Mouse (Mus musculus) liver, embryonic 14.5 days (tissue): Measurements from ENCODE around the gene Lipe. TPM values are rescaled to one million over a fixed set of nuclear protein-coding genes. Genes with fewer than 3 reads are reported as not detected.

Experiments
- ATAC-seq: fragments of 200-750 bp; cut with Nextera tagmentation; 2 replicates; pipeline ENCODE4 v1.8.0; 2017; ENCODE audit warnings: moderate number of reproducible peaks, mild to moderate bottlenecking, moderate library complexity; ENCODE audit not compliant: insufficient read depth
- DNase-seq, 3 experiments: peaks; one replicate each; pipeline ENCODE4 v3.0.0-alpha.2; 2012 to 2013; ENCODE audit warnings: low read depth in 3 of 3, low spot score in 3 of 3
- H3K27ac ChIP-seq: fragments of 300-500 bp; sonication (generic); 2 replicates; pipeline ENCODE4 v1.5.1; 2014; ENCODE audit warnings: moderate library complexity, mild to moderate bottlenecking, control low read depth, inconsistent platforms
- H3K27me3 ChIP-seq: fragments of 300-500 bp; sonication (generic); 2 replicates; pipeline ENCODE4 v1.6.1; 2014; ENCODE audit warnings: mild to moderate bottlenecking, low read length, moderate library complexity; ENCODE audit not compliant: control insufficient read depth, insufficient read depth
- H3K36me3 ChIP-seq: fragments of 300-500 bp; sonication (generic); replicated peaks from 2 replicates; pipeline ENCODE4 v1.6.1; 2014; ENCODE audit warnings: low read depth; ENCODE audit not compliant: control insufficient read depth, insufficient read depth
- H3K4me1 ChIP-seq, 2 experiments: fragments of 200-500 bp in 1 of 2; fragments of 300-500 bp in 1 of 2; sonication (generic) in 1 of 2; replicated peaks; 2 replicates each; pipeline ENCODE4 v1.6.1; 2012 to 2014; ENCODE audit warnings: antibody characterized with exemption in 1 of 2, inconsistent platforms in 1 of 2, low read length in 1 of 2; ENCODE audit not compliant: control insufficient read depth in 2 of 2, insufficient read depth in 2 of 2
- H3K4me2 ChIP-seq: fragments of 300-500 bp; sonication (generic); 2 replicates; pipeline ENCODE4 v1.6.1; 2014; ENCODE audit warnings: low read depth, mild to moderate bottlenecking, control low read depth, moderate library complexity
- H3K4me3 ChIP-seq, 2 experiments: fragments of 200-500 bp in 1 of 2; fragments of 300-500 bp in 1 of 2; sonication (generic) in 1 of 2; 2 replicates each; pipeline ENCODE4 v1.5.1; 2012 to 2014; ENCODE audit warnings: low read depth in 2 of 2, low read length in 2 of 2, mild to moderate bottlenecking in 2 of 2, control low read depth in 1 of 2, inconsistent platforms in 1 of 2, moderate library complexity in 1 of 2; ENCODE audit not compliant: insufficient read depth in 1 of 2
- H3K9ac ChIP-seq: fragments of 300-500 bp; sonication (generic); replicated peaks from 2 replicates; pipeline ENCODE4 v1.6.1; 2014; ENCODE audit warnings: mild to moderate bottlenecking, control low read depth, moderate library complexity
- H3K9me3 ChIP-seq: fragments of 300-500 bp; sonication (generic); 2 replicates; pipeline ENCODE4 v1.6.1; 2016; ENCODE audit warnings: low read length, mixed read lengths; ENCODE audit not compliant: control insufficient read depth
- CTCF ChIP-seq: IDR thresholded peaks from 2 replicates; pipeline ENCODE4 v1.5.1; 2016; ENCODE audit warnings: antibody characterized with exemption, low read depth, control low read depth
- EP300 ChIP-seq: IDR thresholded peaks from 2 replicates; pipeline ENCODE4 v1.6.1; 2016; ENCODE audit warnings: antibody characterized with exemption, low read depth
- WGBS: fragments of 180-500 bp; shearing (Covaris S2); extraction: QIAGEN DNeasy Blood & Tissue Kit; methylation state at CpG from one replicate; pipeline ENCODE4 v1.1.7; 2014; ENCODE audit not compliant: insufficient replicate concordance; 5-methylcytosine and 5-hydroxymethylcytosine counted together
- polyA plus RNA-seq, 2 experiments: library from polyadenylated mRNA; depleted of rRNA in 1 of 2; stranded (reverse) in 1 of 2; unstranded in 1 of 2; fragments of >200 nt; fragmentation: Nextera tagmentation in 1 of 2; extraction: Ambion mirVana in 1 of 2; gene quantifications; 2 replicates each; pipeline versions ENCODE4 v1.2.1 to v1.2.3; 2012 to 2014

Lipe gene
- polyA plus RNA-seq, 2 experiments, result 0.72 to 2.3 TPM

GRCm38 (mm10) chr7:25369058-25369749 is 29.3 kb downstream of the Lipe start, which contains the start of gene Cnfn:
Cnfn (minus strand) TSS chr7:25369724.
- DNase-seq, result no peak
- Histone ChIP-seq H3K4me3 (no peak within 1 kb of the TSS), H3K9ac (no peak within 1 kb of the TSS), H3K27me3 (peaks cover 34% of the 10 kb centered on the region), H3K9me3 (no peaks in the 10 kb centered on the region), H3K4me1 (no peaks in the 10 kb centered on the region), H3K4me2 (no peak within 1 kb of the TSS), H3K27ac (no peak within 1 kb of the TSS), H3K36me3 (no peaks in the 10 kb centered on the region)
- WGBS, result 43% methylated on average over 12 of the region's 12 CpGs
- no peak for TF ChIP-seq EP300
- TF ChIP-seq CTCF, result no peak
- no peak for ATAC-seq

GRCm38 (mm10) chr7:25368333-25368732 is 30.2 kb downstream of the Lipe start:
- ATAC-seq (no peak), DNase-seq (no peak)
- Histone ChIP-seq H3K4me1 (no peaks in the 10 kb centered on the region), H3K9me3 (no peaks in the 10 kb centered on the region), H3K4me2 (no peak overlapping the region), H3K36me3 (no peaks in the 10 kb centered on the region), H3K27ac (no peak overlapping the region), H3K4me3 (no peak overlapping the region), H3K9ac (no peak overlapping the region), H3K27me3 (peaks cover 34% of the 10 kb centered on the region)
- WGBS, result 28% methylated on average over 12 of the region's 12 CpGs
- no peak for TF ChIP-seq EP300
- TF ChIP-seq CTCF, result no peak

- WGBS, result 4% methylated on average over 33 of the region's 33 CpGs
- H3K9ac ChIP-seq, result no peak overlapping the region
- H3K4me2 ChIP-seq, result no peak overlapping the region
- peaks cover 34% of the 10 kb centered on the region for H3K27me3 ChIP-seq
- H3K4me3 ChIP-seq, result no peak overlapping the region
- H3K27ac ChIP-seq, result no peak overlapping the region
- H3K4me1 ChIP-seq, result no peaks in the 10 kb centered on the region
- DNase-seq (no peak), ATAC-seq (no peak)
- H3K9me3 ChIP-seq, result no peaks in the 10 kb centered on the region
- no peaks in the 10 kb centered on the region for H3K36me3 ChIP-seq
- no peak for TF ChIP-seq EP300
- TF ChIP-seq CTCF, result peak; percentile 39; the same call in 1 of the 2 replicates
Measured at GRCm38 (mm10) chr7:25367632-25368293, 30.7 kb downstream of the Lipe start.

- H3K27me3 ChIP-seq, result peaks cover 34% of the 10 kb centered on the region
- H3K4me1 ChIP-seq, result no peaks in the 10 kb centered on the region
- H3K9ac ChIP-seq, result no peak overlapping the region
- ATAC-seq, result no peak
- no peaks in the 10 kb centered on the region for H3K9me3 ChIP-seq
- H3K36me3 ChIP-seq, result no peaks in the 10 kb centered on the region
- H3K4me3 ChIP-seq, result no peak overlapping the region
- DNase-seq, result no peak
- WGBS, result 46% methylated on average over 13 of the region's 13 CpGs
- TF ChIP-seq EP300 (no peak), CTCF (no peak)
- H3K4me2 ChIP-seq, result no peak overlapping the region
- no peak overlapping the region for H3K27ac ChIP-seq
Measured at GRCm38 (mm10) chr7:25365937-25366625, 32.4 kb downstream of the Lipe start.

GRCm38 (mm10) chr7:25363632-25364031 is 34.9 kb downstream of the Lipe start:
- ATAC-seq (no peak), DNase-seq (no peak)
- Histone ChIP-seq H3K9ac (no peak overlapping the region), H3K27me3 (peaks cover 20% of the 10 kb centered on the region), H3K36me3 (no peaks in the 10 kb centered on the region), H3K4me2 (no peak overlapping the region), H3K27ac (no peak overlapping the region), H3K9me3 (no peaks in the 10 kb centered on the region), H3K4me1 (no peaks in the 10 kb centered on the region), H3K4me3 (no peak overlapping the region)
- 73% methylated on average over 17 of the region's 17 CpGs for WGBS
- no peak for TF ChIP-seq CTCF
- TF ChIP-seq EP300, result no peak
